Mouse (Mus musculus) myocyte (in vitro differentiated cells): ENCODE data around the gene Gm11567.

ENCODE experiments used
- CEBPB ChIP-seq: IDR thresholded peaks from 2 replicates; pipeline ENCODE4 v1.6.1; 2011; ENCODE audit warnings: mild to moderate bottlenecking, moderate library complexity; ENCODE audit not compliant: poor library complexity, insufficient read depth, severe bottlenecking
- MAX ChIP-seq: IDR thresholded peaks from one replicate; pipeline ENCODE4 v1.6.1; 2011; ENCODE audit warnings: low read depth, mild to moderate bottlenecking, control low read depth
- MYOD1 ChIP-seq, 3 experiments: IDR thresholded peaks; one replicate each; pipeline ENCODE4 v1.6.1; 2011; ENCODE audit warnings: control low read depth in 2 of 3, low read depth in 2 of 3, mild to moderate bottlenecking in 2 of 3, moderate library complexity in 1 of 3; ENCODE audit not compliant: insufficient read length in 2 of 3, control insufficient read depth in 1 of 3
- MYOG ChIP-seq, 3 experiments: IDR thresholded peaks; one replicate each; pipeline ENCODE4 v1.6.1; 2011; ENCODE audit warnings: control low read depth in 2 of 3, low read depth in 2 of 3, mild to moderate bottlenecking in 2 of 3; ENCODE audit not compliant: insufficient read length in 2 of 3, control insufficient read depth in 1 of 3, insufficient read depth in 1 of 3
- POLR2A ChIP-seq: IDR thresholded peaks from one replicate; pipeline ENCODE4 v1.6.1; 2011; ENCODE audit warnings: low read depth, mild to moderate bottlenecking, control low read depth, moderate library complexity; ENCODE audit not compliant: insufficient read length
- SRF ChIP-seq: IDR thresholded peaks from one replicate; pipeline ENCODE4 v1.6.1; 2011; ENCODE audit warnings: low read depth; ENCODE audit not compliant: control insufficient read depth, insufficient read length
- TCF12 ChIP-seq: IDR thresholded peaks from one replicate; pipeline ENCODE4 v1.6.1; 2011; ENCODE audit warnings: mild to moderate bottlenecking, control low read depth; ENCODE audit not compliant: poor library complexity, insufficient read depth, severe bottlenecking
- TCF3 ChIP-seq: IDR thresholded peaks from one replicate; pipeline ENCODE4 v1.6.1; 2011; ENCODE audit warnings: low read depth, control low read depth; ENCODE audit not compliant: insufficient read length
- USF1 ChIP-seq: IDR thresholded peaks from one replicate; pipeline ENCODE4 v1.6.1; 2011; ENCODE audit warnings: low read depth, mild to moderate bottlenecking, control low read depth, moderate library complexity

DNA sequence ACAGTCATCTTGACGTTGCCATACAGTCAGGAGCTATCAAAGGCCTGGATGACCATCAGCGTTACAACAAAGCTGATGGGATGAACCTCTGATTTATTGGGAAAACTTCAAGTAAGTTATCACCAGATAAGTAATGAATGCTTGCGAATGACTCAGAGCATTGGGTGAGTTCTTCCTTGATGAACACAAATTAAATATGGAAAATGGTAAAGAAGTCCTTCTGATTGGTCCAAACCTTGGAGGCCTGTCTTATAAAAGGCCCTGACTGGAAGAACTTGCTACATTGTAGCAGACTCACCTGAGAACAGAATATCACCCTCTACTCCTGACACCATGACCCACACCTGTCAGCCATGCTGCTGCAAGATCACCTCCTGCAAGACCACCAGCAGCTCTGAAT is 35.5 kb downstream of the Gm11567 start, which contains the start of gene Gm11565:
- TF ChIP-seq POLR2A (no peak), CEBPB (no peak), MYOD1 (IDR thresholded peaks at IDR 0.05; ENCODE audit: control insufficient read depth in 1 of 3, insufficient read length in 2 of 3, low read depth in 2 of 3) (no peak), TCF3 (no peak), TCF12 (no peak), MAX (no peak), USF1 (no peak), SRF (no peak), MYOG (IDR thresholded peaks at IDR 0.05; ENCODE audit: control insufficient read depth in 1 of 3, insufficient read depth in 1 of 3, insufficient read length in 2 of 3, low read depth in 2 of 3) (no peak)
